Mouse (Mus musculus) intestine, embryonic 16.5 days (tissue): Measurements from ENCODE around the gene Trnau1ap. TPM values are rescaled to one million over a fixed set of nuclear protein-coding genes. Genes with fewer than 3 reads are reported as not detected.
"Not testable (repeated sequence)": the region's sequence is repeated elsewhere in the genome, so short reads cannot be mapped to it uniquely, and the experiment has no call there.

ENCODE experiments used
- ATAC-seq: fragments of 200-750 bp; cut with Nextera tagmentation; 2 replicates; pipeline ENCODE4 v1.8.0; 2017; ENCODE audit warnings: moderate TSS enrichment, moderate library complexity
- H3K27ac ChIP-seq: fragments of 300-500 bp; sonication (generic); 2 replicates; pipeline ENCODE4 v1.5.1; 2014; ENCODE audit warnings: mild to moderate bottlenecking, low read length
- H3K27me3 ChIP-seq: fragments of 300-500 bp; sonication (generic); replicated peaks from 2 replicates; pipeline ENCODE4 v1.6.1; 2014; ENCODE audit warnings: low read length, control low read depth, mixed read lengths; ENCODE audit not compliant: control insufficient read depth, insufficient read depth
- H3K36me3 ChIP-seq: fragments of 300-500 bp; sonication (generic); 2 replicates; pipeline ENCODE4 v1.6.1; 2014; ENCODE audit warnings: low read length, control low read depth; ENCODE audit not compliant: control insufficient read depth, insufficient read depth
- H3K4me1 ChIP-seq: fragments of 300-500 bp; sonication (generic); 2 replicates; pipeline ENCODE4 v1.6.1; 2014; ENCODE audit warnings: low read length, control low read depth, mixed read lengths; ENCODE audit not compliant: control insufficient read depth, insufficient read depth
- H3K4me2 ChIP-seq: fragments of 300-500 bp; sonication (generic); 2 replicates; pipeline ENCODE4 v1.6.1; 2014; ENCODE audit warnings: low read depth, low read length, control low read depth
- H3K4me3 ChIP-seq: fragments of 300-500 bp; sonication (generic); 2 replicates; pipeline ENCODE4 v1.5.1; 2014; ENCODE audit warnings: mild to moderate bottlenecking, low read length
- H3K9ac ChIP-seq: fragments of 300-500 bp; sonication (generic); 2 replicates; pipeline ENCODE4 v1.6.1; 2014; ENCODE audit warnings: low read depth, low read length
- H3K9me3 ChIP-seq: fragments of 300-500 bp; sonication (generic); 2 replicates; pipeline ENCODE4 v1.6.1; 2016; ENCODE audit warnings: low read length, control low read depth; ENCODE audit not compliant: control insufficient read depth
- WGBS: fragments of 180-500 bp; shearing (Covaris S2); extraction: QIAGEN DNeasy Blood & Tissue Kit; methylation state at CpG from one replicate; pipeline ENCODE4 v1.1.7; 2014; 5-methylcytosine and 5-hydroxymethylcytosine counted together
- polyA plus RNA-seq: library from polyadenylated mRNA; unstranded; fragments of >200 nt; fragmentation: Nextera tagmentation; extraction: Ambion mirVana; gene quantifications from 2 replicates; pipeline ENCODE4 v1.2.1, GENCODE M21; 2015

Gene Trnau1ap
- polyA plus RNA-seq, 1 experiment from 2014 or later: 79.6 TPM

- no peaks in the 10 kb centered on the region for H3K4me1 ChIP-seq
- H3K4me2 ChIP-seq: no peak overlapping the region
- no peaks in the 10 kb centered on the region for H3K27me3 ChIP-seq
- no peak overlapping the region for H3K27ac ChIP-seq
- WGBS: 83% methylated on average over 12 of the region's 12 CpGs
- H3K9me3 ChIP-seq: no peaks in the 10 kb centered on the region
- H3K4me3 ChIP-seq: no peak overlapping the region
- ATAC-seq: no peak
- no peak overlapping the region for H3K9ac ChIP-seq
- peaks cover 9% of the 10 kb centered on the region for H3K36me3 ChIP-seq
These were observed 37.6 kb downstream of the Trnau1ap start for GRCm38 (mm10) chr4:132291624-132292335.

- 94% methylated on average over 4 of the region's 4 CpGs for WGBS
- H3K36me3 ChIP-seq: peaks cover 9% of the 10 kb centered on the region
- H3K4me1 ChIP-seq: no peaks in the 10 kb centered on the region
These were observed 38.3 kb downstream of the Trnau1ap start for GRCm38 (mm10) chr4:132291056-132291455.

GRCm38 (mm10) chr4:132288840-132289239 is 40.5 kb downstream of the Trnau1ap start:
- not testable (repeated sequence) for H3K9ac ChIP-seq, ATAC-seq, H3K27me3 ChIP-seq, H3K4me3 ChIP-seq, H3K4me1 ChIP-seq, H3K9me3 ChIP-seq, H3K4me2 ChIP-seq, H3K27ac ChIP-seq
- WGBS: 73% methylated on average over 2 of the region's 5 CpGs
- peaks cover 13% of the 10 kb centered on the region for H3K36me3 ChIP-seq

More at GRCm38 (mm10) chr4:132291056-132291455, 38.3 kb downstream of the Trnau1ap start:
- no peaks in the 10 kb centered on the region for H3K9me3 ChIP-seq
- no peak for ATAC-seq
- H3K27ac ChIP-seq: no peak overlapping the region
- no peaks in the 10 kb centered on the region for H3K27me3 ChIP-seq
- H3K4me2 ChIP-seq: no peak overlapping the region
- H3K4me3 ChIP-seq: no peak overlapping the region
- no peak overlapping the region for H3K9ac ChIP-seq

- ATAC-seq: no peak
- H3K9me3 ChIP-seq: no peaks in the 10 kb centered on the region
- H3K27ac ChIP-seq: no peak overlapping the region
- no peaks in the 10 kb centered on the region for H3K36me3 ChIP-seq
- 90% methylated on average over 3 of the region's 3 CpGs for WGBS
- no peak overlapping the region for H3K4me3 ChIP-seq
- H3K9ac ChIP-seq: no peak overlapping the region
- H3K4me1 ChIP-seq: peaks cover 8% of the 10 kb centered on the region
- no peaks in the 10 kb centered on the region for H3K27me3 ChIP-seq
- H3K4me2 ChIP-seq: no peak overlapping the region
These were observed 53.4 kb downstream of the Trnau1ap start for GRCm38 (mm10) chr4:132275949-132276348.

GRCm38 (mm10) chr4:132274156-132274862 is 55.0 kb downstream of the Trnau1ap start, which contains the start of gene Taf12:
Gene Taf12, plus strand, starts transcription at chr4:132274375.
- Histone ChIP-seq H3K36me3 (no peaks in the 10 kb centered on the region), H3K4me3 (peak within 1 kb of the TSS; percentile 83), H3K9me3 (no peaks in the 10 kb centered on the region), H3K4me2 (peak within 1 kb of the TSS; percentile 94), H3K27me3 (no peaks in the 10 kb centered on the region), H3K9ac (peak within 1 kb of the TSS; percentile 94), H3K27ac (peak within 1 kb of the TSS; percentile 88), H3K4me1 (peaks cover 8% of the 10 kb centered on the region)
- peak; percentile 92 for ATAC-seq
- under 1% methylated on average over 48 of the region's 48 CpGs for WGBS

GRCm38 (mm10) chr4:132273166-132273565 is 56.2 kb downstream of the Trnau1ap start:
- Histone ChIP-seq H3K27me3 (no peaks in the 10 kb centered on the region), H3K27ac (no peak overlapping the region), H3K9me3 (no peaks in the 10 kb centered on the region), H3K9ac (peak overlapping the region; percentile 94; the same call in 1 of the 2 replicates), H3K4me2 (peak overlapping the region; percentile 94), H3K36me3 (no peaks in the 10 kb centered on the region), H3K4me3 (peak overlapping the region; percentile 83), H3K4me1 (peaks cover 8% of the 10 kb centered on the region)
- 59% methylated on average over 2 of the region's 2 CpGs for WGBS
- ATAC-seq: no peak

GRCm38 (mm10) chr4:132269740-132270560 is 59.4 kb downstream of the Trnau1ap start:
- Histone ChIP-seq H3K27ac (peak overlapping the region; percentile 86), H3K27me3 (no peaks in the 10 kb centered on the region), H3K9me3 (no peaks in the 10 kb centered on the region), H3K9ac (peak overlapping the region; percentile 58), H3K4me3 (peak overlapping the region; percentile 44), H3K36me3 (no peaks in the 10 kb centered on the region), H3K4me2 (peak overlapping the region; percentile 76), H3K4me1 (peaks cover 8% of the 10 kb centered on the region)
- ATAC-seq: peak; percentile 79
- WGBS: under 1% methylated on average over 35 of the region's 35 CpGs

- Histone ChIP-seq H3K4me1 (peaks cover 8% of the 10 kb centered on the region), H3K27me3 (no peaks in the 10 kb centered on the region), H3K9me3 (no peaks in the 10 kb centered on the region), H3K4me3 (no peak overlapping the region), H3K4me2 (no peak overlapping the region), H3K36me3 (no peaks in the 10 kb centered on the region), H3K9ac (no peak overlapping the region), H3K27ac (peak overlapping the region; percentile 86)
- peak; percentile 1; the same call in 1 of the 2 replicates for ATAC-seq
- 9% methylated on average over 6 of the region's 6 CpGs for WGBS
These were observed 60.2 kb downstream of the Trnau1ap start for GRCm38 (mm10) chr4:132268871-132269739.
